Mouse (Mus musculus) CD4-positive, CD25-positive, alpha-beta regulatory T cell, adult 2 months (primary cell): ENCODE results near the gene Fem1b.
"Not testable (repeated sequence)": the region's sequence is repeated elsewhere in the genome, so short reads cannot be mapped to it uniquely, and the experiment has no call there.

Source experiments
- DNase-seq: peaks from one replicate; pipeline ENCODE4 v3.0.0-alpha.2; 2012; ENCODE audit warnings: low read depth, low spot score

Gene Fem1b

GRCm38 (mm10) chr9:62827939-62828652 is 16.4 kb upstream of the Fem1b start:
- peak; percentile 51 for DNase-seq

GRCm38 (mm10) chr9:62826456-62826855 is 14.7 kb upstream of the Fem1b start:
- DNase-seq, result no peak

- DNase-seq, result peak; percentile 46
These were observed 14.2 kb upstream of the Fem1b start for GRCm38 (mm10) chr9:62825791-62826393.

- no peak for DNase-seq
These were observed 10.1 kb upstream of the Fem1b start for GRCm38 (mm10) chr9:62821811-62822210.

- DNase-seq, result no peak
These were observed 9.1 kb upstream of the Fem1b start for GRCm38 (mm10) chr9:62820829-62821228.

- not testable (repeated sequence) for DNase-seq
These were observed 8.2 kb upstream of the Fem1b start for GRCm38 (mm10) chr9:62819910-62820309.

- no peak for DNase-seq
These were observed 7.8 kb upstream of the Fem1b start for GRCm38 (mm10) chr9:62819494-62819893.

GRCm38 (mm10) chr9:62817828-62818614 is 6.3 kb upstream of the Fem1b start:
- DNase-seq, result no peak

GRCm38 (mm10) chr9:62817099-62817571 is 5.4 kb upstream of the Fem1b start:
- no peak for DNase-seq

- DNase-seq, result no peak
These were observed 4.8 kb upstream of the Fem1b start for GRCm38 (mm10) chr9:62816323-62817098.

GRCm38 (mm10) chr9:62814751-62815150 is 3.0 kb upstream of the Fem1b start:
- DNase-seq, result no peak

GRCm38 (mm10) chr9:62812216-62813049 is 699 bp upstream of the Fem1b start:
- no peak for DNase-seq

- DNase-seq, result peak; percentile 69
These were observed 905 bp downstream of the Fem1b start for GRCm38 (mm10) chr9:62810543-62811515.

GRCm38 (mm10) chr9:62810095-62810494 is 1.6 kb downstream of the Fem1b start:
- no peak for DNase-seq

- not testable (repeated sequence) for DNase-seq
These were observed 12.5 kb downstream of the Fem1b start for GRCm38 (mm10) chr9:62799218-62799617.

GRCm38 (mm10) chr9:62789856-62790255 is 21.9 kb downstream of the Fem1b start:
- no peak for DNase-seq

GRCm38 (mm10) chr9:62786721-62787120 is 25.0 kb downstream of the Fem1b start:
- DNase-seq, result no peak

GRCm38 (mm10) chr9:62784233-62784632 is 27.5 kb downstream of the Fem1b start:
- no peak for DNase-seq

GRCm38 (mm10) chr9:62782976-62783781 is 28.6 kb downstream of the Fem1b start:
- peak; percentile 26 for DNase-seq
